Mouse (Mus musculus) spleen, postnatal 10 days (tissue): ENCODE measurements around the gene Pbld2.

Experiments used
- DNase-seq, 2 experiments: peaks; one replicate each; pipeline ENCODE4 v3.0.0; 2021 to 2022; ENCODE audit warnings: low spot score in 2 of 2

Gene Pbld2

GRCm38 (mm10) chr10:63062696-63063095 is 38.6 kb downstream of the Pbld2 start:
- DNase-seq, result no peak

GRCm38 (mm10) chr10:63063365-63063764 is 39.2 kb downstream of the Pbld2 start:
- no peak for DNase-seq

GRCm38 (mm10) chr10:63064516-63064915 is 40.4 kb downstream of the Pbld2 start:
- no peak for DNase-seq

GRCm38 (mm10) chr10:63065561-63065960 is 41.4 kb downstream of the Pbld2 start:
- no peak for DNase-seq

GRCm38 (mm10) chr10:63065988-63066387 is 41.9 kb downstream of the Pbld2 start:
- DNase-seq, result peak; percentile 37 to 78

- DNase-seq, result no peak
These were observed 62.2 kb downstream of the Pbld2 start for GRCm38 (mm10) chr10:63086304-63086703.

GRCm38 (mm10) chr10:63089103-63089757 is 65.1 kb downstream of the Pbld2 start:
- no peak for DNase-seq

- peak in 1 of 2 experiments; percentile 6 for DNase-seq
These were observed 65.8 kb downstream of the Pbld2 start for GRCm38 (mm10) chr10:63089758-63090571.

GRCm38 (mm10) chr10:63091915-63092314 is 67.8 kb downstream of the Pbld2 start:
- DNase-seq, result no peak

- no peak for DNase-seq
These were observed 68.8 kb downstream of the Pbld2 start for GRCm38 (mm10) chr10:63092616-63093550.

GRCm38 (mm10) chr10:63096757-63097156 is 72.6 kb downstream of the Pbld2 start:
- DNase-seq, result no peak

- DNase-seq, result no peak
These were observed 74.1 kb downstream of the Pbld2 start for GRCm38 (mm10) chr10:63098191-63098590.

GRCm38 (mm10) chr10:63099521-63099920 is 75.4 kb downstream of the Pbld2 start, which contains the start of gene Atoh7:
Gene Atoh7 (plus strand): TSS chr10:63099651.
- no peak for DNase-seq

GRCm38 (mm10) chr10:63099941-63100562 is 75.9 kb downstream of the Pbld2 start:
- DNase-seq, result peak in 1 of 2 experiments; percentile 34

- no peak for DNase-seq
These were observed 76.5 kb downstream of the Pbld2 start for GRCm38 (mm10) chr10:63100657-63101056.
